10 mouse cellular contexts compared by ENCODE assay signal in the genomic region with DNA sequence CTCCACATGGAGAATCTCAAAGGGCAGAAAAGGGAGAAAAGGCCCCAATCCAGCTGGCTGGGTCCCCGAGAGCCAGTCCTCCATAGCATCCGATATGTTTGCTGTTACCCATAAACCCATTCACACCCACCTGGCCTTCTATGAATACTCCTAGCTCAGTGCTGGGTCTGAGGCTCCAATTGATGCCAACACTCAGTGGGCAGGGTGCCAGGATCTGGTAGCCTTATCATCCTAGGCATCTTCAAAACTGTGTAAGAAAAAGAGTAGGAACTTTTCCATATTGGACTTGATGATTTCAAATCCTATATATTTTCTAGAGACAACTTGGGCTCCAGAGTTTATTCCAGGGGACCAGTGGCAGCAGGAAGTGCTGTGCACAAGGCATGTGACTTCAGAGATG.
"Had no signal": no experiment of that assay in that cellular context is flagged by ENCODE, and none has a peak within 500 bp of the region (broad histone marks: within the 10 kb centered on the region; RNA-seq: fewer than 3 reads in every experiment).

No protein-coding gene starts in this region.

- DNase-seq: kidney, adult 9 months; layer of hippocampus, postnatal 36 days; liver; lung, adult 18-20 months; lung, postnatal 10 days; lung, postnatal 36 days; retina, postnatal 1 day; right cerebral cortex, postnatal 25 days; spleen, adult 18-20 months; thymus, postnatal 25 days had no signal
